Comparison of ENCODE assay signal across 11 mouse cellular contexts in genomic region chr5:112825091-112825794, GRCm38 (mm10).
DNase-seq lines count a peak whose midpoint lies in the region; ATAC-seq lines count a peak whose summit lies in the region.
"Had no signal": no experiment of that assay in that cellular context is flagged by ENCODE, and none has a peak within 500 bp of the region (broad histone marks: within the 10 kb centered on the region; RNA-seq: fewer than 3 reads in every experiment).

No protein-coding gene starts in this region.

- ATAC-seq in frontal cortex, adult (ENCODE audit: low TSS enrichment): peak; percentile 91
- ATAC-seq in forebrain, embryonic 16.5 days: peak; percentile 89
- ATAC-seq in heart, embryonic 12.5 days (ENCODE audit: insufficient number of reproducible peaks, low FRiP score): no peak
- ATAC-seq: inflammation-experienced regulatory T-cells, adult 6 months; Patski had no signal

- no peaks in the 10 kb centered on the region for H3K36me3 ChIP-seq in forebrain, embryonic 16.5 days (ENCODE audit: control insufficient read depth, insufficient read depth)
- H3K36me3 ChIP-seq in midbrain, embryonic 10.5 days: no peaks in the 10 kb centered on the region
- peaks cover 83% of the 10 kb centered on the region for H3K36me3 ChIP-seq in heart, embryonic 12.5 days
- H3K36me3 ChIP-seq: stomach, embryonic 15.5 days had no signal

- peak overlapping the region; percentile 25; the same call in 1 of the 2 replicates for H3K4me2 ChIP-seq in forebrain, embryonic 16.5 days (ENCODE audit: low read length)
- no peak overlapping the region for H3K4me2 ChIP-seq in heart, embryonic 12.5 days
- H3K4me2 ChIP-seq: stomach, embryonic 15.5 days had no signal

- 0 out of 2 replicates have a peak overlapping the region, but pooled peaks have one; percentile 29 for H3K9ac ChIP-seq in forebrain, embryonic 16.5 days (replicated peaks; ENCODE audit: low read depth, low read length)
- no peak overlapping the region for H3K9ac ChIP-seq in heart, embryonic 12.5 days
- H3K9ac ChIP-seq: stomach, embryonic 15.5 days had no signal

- H3K9me3 ChIP-seq in forebrain, embryonic 16.5 days (ENCODE audit: control insufficient read depth, low read length): no peaks in the 10 kb centered on the region
- H3K9me3 ChIP-seq in midbrain, embryonic 10.5 days (replicated peaks): no peaks in the 10 kb centered on the region
- no peaks in the 10 kb centered on the region for H3K9me3 ChIP-seq in heart, embryonic 12.5 days (replicated peaks)
- H3K9me3 ChIP-seq: stomach, embryonic 15.5 days had no signal

- 27% methylated on average over 12 of the region's 12 CpGs for WGBS in forebrain, embryonic 16.5 days
- 49% methylated on average over 12 of the region's 12 CpGs for WGBS in midbrain, embryonic 10.5 days
- 72% methylated on average over 12 of the region's 12 CpGs for WGBS in heart, embryonic 12.5 days

- H3K27me3 ChIP-seq in forebrain, embryonic 16.5 days (replicated peaks; ENCODE audit: control insufficient read depth, insufficient read depth, low read length): no peaks in the 10 kb centered on the region; the same call in 1 of the 2 replicates
- peaks cover 12% of the 10 kb centered on the region for H3K27me3 ChIP-seq in midbrain, embryonic 10.5 days (ENCODE audit: low read depth, poor library complexity, severe bottlenecking)
- no peaks in the 10 kb centered on the region for H3K27me3 ChIP-seq in heart, embryonic 12.5 days (replicated peaks)
- H3K27me3 ChIP-seq: stomach, embryonic 15.5 days had no signal

- peak overlapping the region; percentile 82 for H3K27ac ChIP-seq in forebrain, embryonic 16.5 days (ENCODE audit: low read length)
- H3K27ac ChIP-seq in midbrain, embryonic 10.5 days (replicated peaks): peak overlapping the region; percentile 74
- H3K27ac ChIP-seq in heart, embryonic 12.5 days (ENCODE audit: poor library complexity, severe bottlenecking): no peak overlapping the region
- H3K27ac ChIP-seq: stomach, embryonic 15.5 days had no signal

- H3K4me3 ChIP-seq in forebrain, embryonic 16.5 days (replicated peaks; ENCODE audit: low read length): no peak overlapping the region
- H3K4me3 ChIP-seq in midbrain, embryonic 10.5 days: no peak overlapping the region
- H3K4me3 ChIP-seq in heart, embryonic 12.5 days: no peak overlapping the region
- H3K4me3 ChIP-seq: stomach, embryonic 15.5 days had no signal

- H3K4me1 ChIP-seq in forebrain, embryonic 16.5 days (replicated peaks; ENCODE audit: control insufficient read depth, insufficient read depth, low read length): peaks cover 17% of the 10 kb centered on the region
- H3K4me1 ChIP-seq in midbrain, embryonic 10.5 days: peaks cover 36% of the 10 kb centered on the region
- H3K4me1 ChIP-seq in heart, embryonic 12.5 days (replicated peaks): no peaks in the 10 kb centered on the region
- H3K4me1 ChIP-seq: stomach, embryonic 15.5 days had no signal

- no peak for DNase-seq in frontal cortex, postnatal 25 days (ENCODE audit: low spot score in 2 of 2)
- DNase-seq in ES-CJ7 (ENCODE audit: low read depth, low spot score) (peak; percentile 48), liver (no peak)
- DNase-seq in midbrain, embryonic 10.5 days (ENCODE audit: low spot score): peak; percentile 60
- DNase-seq in cerebellum, adult 11 months: no peak

Comparison
In these comparisons a context has a peak if more than half of its experiments do, and no peak if none do; other contexts are left out.
1. DNase-seq: peak in ES-CJ7 (single experiment) and midbrain, embryonic 10.5 days (single experiment); none in frontal cortex, postnatal 25 days (0 of 2), liver (single experiment) and cerebellum, adult 11 months (single experiment).